Mouse (Mus musculus) cerebellum, postnatal 36 days (tissue): Measurements from ENCODE around the gene Nat8f5.
A peak's percentile ranks its signal among the peaks of the same experiment; 100 is the strongest.
"Not testable (repeated sequence)": the region's sequence is repeated elsewhere in the genome, so short reads cannot be mapped to it uniquely, and the experiment has no call there.

Experiments used
- DNase-seq, 2 experiments: peaks; one replicate each; pipeline ENCODE4 v3.0.0; 2021 to 2022; ENCODE audit warnings: mixed read lengths in 2 of 2

The Nat8f5 gene

DNA sequence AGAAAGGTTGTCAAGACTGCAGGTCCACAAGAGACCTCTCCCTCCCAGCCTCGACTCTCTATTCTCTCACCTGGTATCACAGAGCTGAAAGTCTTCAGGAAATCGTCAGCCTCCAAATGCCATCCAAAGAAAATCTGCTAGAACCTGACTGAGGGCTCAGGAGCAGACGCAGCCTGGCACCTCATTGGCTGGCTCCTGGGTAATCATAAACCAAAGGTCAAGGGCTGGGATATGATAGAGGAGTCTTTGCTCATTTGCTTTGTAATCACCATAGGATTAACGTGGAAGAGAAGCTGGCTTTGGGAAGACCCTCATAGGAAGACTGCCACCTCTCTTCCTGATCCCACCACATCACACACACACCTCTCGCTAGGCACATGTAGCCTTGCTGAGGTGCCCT is at the start of gene Nat8f5, which contains the start of gene Nat8f6:
Nat8f5 (minus strand) TSS at position 136 of the 400 bp plus-strand sequence.
Nat8f6 (minus strand) TSS at position 118 of the 400 bp plus-strand sequence.
- DNase-seq: no peak

- not testable (repeated sequence) for DNase-seq
Observed at GRCm38 (mm10) chr6:85869006-85869405, 48.2 kb upstream of the Nat8f5 start, which contains the start of gene Nat8f2. Gene Nat8f2, minus strand, starts transcription at chr6:85869158.

GRCm38 (mm10) chr6:85867726-85868690 is 47.2 kb upstream of the Nat8f5 start:
- no peak for DNase-seq

- DNase-seq: not testable (repeated sequence)
Observed at GRCm38 (mm10) chr6:85866995-85867394, 46.2 kb upstream of the Nat8f5 start.

DNA sequence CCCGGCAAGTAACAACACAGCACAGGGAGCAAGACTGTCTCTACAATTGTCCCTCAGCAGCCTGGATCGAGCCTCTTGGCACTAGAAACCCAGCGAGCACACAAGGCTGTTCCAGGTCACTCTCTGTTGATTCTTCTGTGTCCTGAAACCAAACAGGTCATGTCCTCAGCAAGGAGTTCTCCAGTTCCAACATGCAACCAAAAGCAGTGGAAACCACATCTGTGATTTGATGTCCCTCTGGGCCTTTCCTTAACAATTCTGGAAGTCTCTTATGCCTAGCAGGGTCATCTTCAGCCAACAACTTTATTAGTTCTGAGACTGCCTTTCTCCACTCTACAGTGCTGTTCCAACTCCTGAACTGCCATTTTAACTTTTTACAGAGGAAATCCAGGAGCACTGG is 45.4 kb upstream of the Nat8f5 start:
- DNase-seq: not testable (repeated sequence)

GRCm38 (mm10) chr6:85864900-85865639 is 44.3 kb upstream of the Nat8f5 start:
- DNase-seq: not testable (repeated sequence)

GRCm38 (mm10) chr6:85863840-85864239 is 43.1 kb upstream of the Nat8f5 start:
- no peak for DNase-seq

DNA sequence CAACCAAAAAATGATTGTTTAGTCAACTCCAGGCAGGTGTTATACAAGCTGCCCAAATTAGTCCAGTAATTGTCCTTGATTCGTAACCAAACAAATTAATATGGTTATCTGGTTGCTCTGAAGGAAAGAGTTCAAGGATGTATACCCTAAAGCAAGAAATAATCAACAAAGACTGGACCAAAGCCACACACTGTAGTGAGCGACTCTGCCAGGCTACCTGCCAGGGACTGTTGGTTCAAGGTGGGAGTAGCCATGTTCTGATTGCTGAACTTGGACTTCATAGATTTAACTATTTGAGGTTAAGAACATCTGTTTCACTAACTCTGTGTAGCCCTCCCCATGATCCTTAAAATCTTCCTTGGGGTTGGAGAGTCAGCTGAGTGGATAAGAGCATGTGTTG is 42.4 kb upstream of the Nat8f5 start:
- no peak for DNase-seq

DNA sequence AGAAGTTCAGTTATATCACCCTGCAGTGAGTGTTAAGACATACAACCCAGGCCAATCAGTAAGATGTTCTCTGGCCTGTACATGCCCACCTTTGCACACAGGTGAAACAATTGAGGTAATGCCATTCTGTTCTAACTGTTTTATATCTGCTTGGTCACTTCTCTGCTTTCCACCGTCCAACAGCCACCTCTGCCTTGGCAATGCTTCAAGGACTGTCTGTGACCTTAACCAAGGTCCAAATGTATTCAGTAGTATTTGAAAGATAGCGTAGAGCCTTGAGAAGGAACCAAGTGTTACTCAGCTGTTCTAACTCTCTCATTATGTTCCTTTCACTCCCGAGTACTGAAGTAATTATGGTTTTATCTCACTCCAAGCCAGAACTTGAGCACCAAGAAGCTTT is 41.8 kb upstream of the Nat8f5 start:
- DNase-seq: no peak

DNA sequence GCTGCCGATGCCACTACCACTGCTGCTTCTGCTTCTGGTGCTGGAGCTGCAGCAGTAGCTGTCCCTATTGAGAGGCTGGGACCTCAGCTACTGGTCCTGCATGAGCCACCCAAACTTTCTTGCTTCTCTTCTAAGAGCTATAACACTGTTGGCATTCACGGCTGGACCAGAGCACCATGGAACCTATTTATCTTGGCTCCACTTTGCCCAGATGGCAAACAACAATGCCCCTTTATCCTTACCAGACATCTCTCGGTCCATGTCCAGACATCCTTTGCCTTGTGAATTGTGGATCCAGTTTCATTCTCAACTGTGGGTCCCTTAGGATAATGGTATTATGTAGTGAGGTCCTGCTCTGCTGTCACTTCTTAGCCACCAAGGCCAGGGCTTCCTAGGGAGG is 40.5 kb upstream of the Nat8f5 start:
- DNase-seq: no peak

- DNase-seq: peak; percentile 35 to 36
Observed at GRCm38 (mm10) chr6:85856194-85856678, 35.5 kb upstream of the Nat8f5 start.

DNA sequence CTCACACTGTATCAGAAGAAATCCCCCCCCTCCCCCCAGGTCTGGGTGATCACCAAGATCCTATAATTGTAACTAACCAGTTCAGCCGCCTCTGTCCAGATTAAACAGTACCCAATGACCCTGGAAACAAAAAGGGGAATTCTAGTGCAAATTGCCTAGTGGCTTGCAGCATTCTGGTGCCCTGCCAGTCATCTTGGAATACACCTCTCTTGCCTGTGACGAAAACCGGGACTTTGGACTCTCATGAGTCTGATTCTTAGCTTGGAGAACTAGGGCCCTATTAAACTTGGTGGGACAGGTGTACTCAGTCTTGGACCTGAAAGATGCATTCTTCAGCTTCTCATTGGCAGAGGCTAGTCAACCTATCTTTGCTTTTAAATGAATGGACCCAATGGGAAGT is 32.7 kb upstream of the Nat8f5 start:
- DNase-seq: no peak

- DNase-seq: no peak
Observed at GRCm38 (mm10) chr6:85851062-85851773, 30.4 kb upstream of the Nat8f5 start.

- no peak for DNase-seq
Observed at GRCm38 (mm10) chr6:85849240-85849639, 28.5 kb upstream of the Nat8f5 start.

DNA sequence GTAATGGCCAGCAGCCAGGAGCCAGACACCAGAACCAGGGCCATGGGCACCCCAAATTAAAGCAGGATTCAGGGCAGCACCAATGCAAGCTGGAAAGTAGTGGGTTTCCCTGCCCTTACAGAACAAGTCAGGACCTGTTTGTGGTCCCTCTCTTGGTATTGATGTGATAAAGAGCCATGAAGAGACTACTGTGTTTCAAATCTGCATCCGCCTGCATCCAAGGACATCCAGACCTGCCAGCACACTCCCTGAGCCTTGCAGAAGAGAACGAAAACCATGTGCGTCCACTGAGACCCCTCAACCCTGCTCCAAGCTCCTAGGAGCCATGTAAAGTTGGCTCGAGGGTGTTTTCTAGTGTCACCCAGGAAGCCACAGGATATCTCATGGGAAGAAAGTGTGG is 27.4 kb upstream of the Nat8f5 start:
- no peak for DNase-seq

GRCm38 (mm10) chr6:85846921-85847320 is 26.1 kb upstream of the Nat8f5 start:
- no peak for DNase-seq

DNA sequence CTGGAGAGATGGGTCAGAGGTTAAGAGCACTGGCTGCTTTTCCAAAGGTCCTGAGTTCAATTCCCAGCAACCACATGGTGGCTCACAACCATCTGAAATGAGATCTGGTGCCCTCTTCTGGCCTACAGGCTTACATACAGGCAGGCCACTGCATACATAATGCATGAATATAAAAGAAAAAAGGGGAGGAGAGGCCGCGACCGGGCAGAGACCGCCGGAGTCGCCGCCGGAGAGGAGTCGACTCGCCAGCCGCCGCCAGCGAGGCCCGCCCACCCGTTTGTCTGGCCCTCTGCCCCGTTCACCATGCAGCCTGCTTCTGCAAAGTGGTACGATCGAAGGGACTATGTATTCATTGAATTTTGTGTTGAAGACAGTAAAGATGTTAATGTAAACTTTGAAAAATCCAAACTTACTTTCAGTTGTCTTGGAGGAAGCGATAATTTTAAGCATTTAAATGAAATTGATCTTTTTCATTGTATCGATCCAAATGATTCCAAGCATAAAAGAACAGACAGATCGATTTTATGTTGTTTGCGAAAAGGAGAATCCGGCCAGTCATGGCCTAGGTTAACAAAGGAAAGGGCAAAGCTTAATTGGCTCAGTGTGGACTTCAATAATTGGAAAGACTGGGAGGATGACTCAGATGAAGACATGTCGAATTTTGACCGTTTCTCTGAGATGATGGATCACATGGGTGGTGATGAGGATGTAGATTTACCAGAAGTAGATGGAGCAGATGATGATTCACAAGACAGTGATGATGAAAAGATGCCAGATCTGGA is 23.1 kb upstream of the Nat8f5 start:
- not testable (repeated sequence) for DNase-seq

DNA sequence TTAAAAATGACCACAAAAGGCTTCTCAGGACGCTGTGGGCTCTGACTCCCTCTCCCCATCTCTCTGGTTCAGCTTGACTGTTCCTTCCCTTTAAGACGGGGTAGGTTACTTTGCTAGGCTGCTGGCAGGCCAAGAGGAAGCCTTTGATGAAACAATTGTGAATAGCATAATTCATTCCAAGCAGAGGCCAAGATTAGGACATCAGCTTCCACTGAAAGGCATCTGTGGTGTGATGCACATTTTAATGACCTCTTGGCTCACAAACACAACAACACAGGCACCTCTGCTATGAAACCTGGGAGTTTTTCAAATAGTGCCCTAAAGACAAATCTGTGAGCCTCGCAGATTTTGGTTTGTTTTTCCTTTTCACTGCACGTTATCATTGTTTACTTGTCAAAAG is 19.2 kb upstream of the Nat8f5 start:
- no peak for DNase-seq

- DNase-seq: no peak
Observed at GRCm38 (mm10) chr6:85838674-85839073, 17.9 kb upstream of the Nat8f5 start.

DNA sequence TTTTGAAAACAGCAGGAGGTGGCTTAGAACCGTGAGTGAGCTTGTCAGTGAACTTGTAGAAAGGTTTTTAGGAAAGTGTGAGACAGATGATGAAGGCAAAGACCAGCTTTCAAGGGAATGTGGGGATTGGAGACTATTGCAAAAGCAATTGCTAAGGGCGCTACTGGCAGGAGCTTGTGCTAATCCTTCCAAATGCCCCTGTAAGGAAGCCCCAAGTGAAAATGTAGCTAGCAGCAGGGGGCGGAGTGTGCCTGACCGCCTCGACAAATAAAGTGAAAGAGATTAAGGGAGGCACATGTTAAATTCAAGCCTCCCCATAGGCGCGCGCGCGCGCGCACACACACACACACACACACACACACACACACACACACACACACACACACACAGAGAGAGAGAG is 16.5 kb upstream of the Nat8f5 start:
- DNase-seq: not testable (repeated sequence)

DNA sequence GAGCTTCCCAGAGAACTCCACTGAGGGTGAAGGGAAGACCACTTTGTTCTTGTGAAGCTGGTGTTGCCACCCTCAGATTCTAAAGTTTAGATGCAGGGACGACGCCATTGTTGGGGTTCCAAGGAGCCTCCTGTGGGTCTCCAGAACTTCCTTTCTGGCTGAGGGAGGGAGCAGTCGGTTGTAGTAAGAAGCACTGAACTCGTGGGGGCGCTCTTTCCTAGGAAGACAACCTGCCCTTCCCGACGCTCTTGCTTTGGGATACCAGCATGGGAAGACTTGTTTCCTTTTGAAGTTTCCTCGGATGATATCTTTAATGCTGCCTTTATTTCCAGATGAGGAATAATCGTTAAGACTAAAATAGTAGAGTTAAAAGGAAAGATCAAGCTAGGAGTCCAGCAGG is 16.1 kb upstream of the Nat8f5 start:
- peak; percentile 45 to 46 for DNase-seq

- DNase-seq: not testable (repeated sequence)
Observed at GRCm38 (mm10) chr6:85836098-85836497, 15.3 kb upstream of the Nat8f5 start.
